Mouse (Mus musculus) kidney, postnatal 4 days (tissue): ENCODE data around the gene Olfr1251.
"Not testable (repeated sequence)": the region's sequence is repeated elsewhere in the genome, so short reads cannot be mapped to it uniquely, and the experiment has no call there.

Experiments
- DNase-seq, 2 experiments: peaks; one replicate each; pipeline ENCODE4 v3.0.0; 2021; ENCODE audit warnings: mixed read lengths in 2 of 2

Gene Olfr1251

DNA sequence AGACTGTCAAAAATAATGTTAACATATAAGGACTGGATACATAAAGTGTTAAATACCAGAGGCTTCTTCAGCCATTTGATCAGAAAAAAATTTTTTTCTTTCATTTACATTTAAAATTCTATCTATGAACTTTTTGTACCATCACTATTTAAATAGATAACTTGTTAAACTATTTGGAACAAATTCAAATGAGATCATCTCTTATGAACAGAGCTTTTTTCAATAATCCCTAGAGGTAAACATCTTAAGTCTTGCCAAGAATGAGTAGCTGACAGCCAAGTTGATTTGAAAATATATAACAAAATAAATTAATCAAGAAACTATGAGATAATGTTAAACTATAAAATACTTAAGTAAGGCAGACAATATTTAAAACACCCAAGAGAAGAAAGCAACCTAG, at the start of gene Olfr1251:
Gene Olfr1251, minus strand, starts transcription at position 101 of the 400 bp plus-strand sequence.
- DNase-seq, result no peak

- DNase-seq, result no peak
Measured at GRCm38 (mm10) chr2:89691980-89692379, 20.2 kb upstream of the Olfr1251 start.

DNA sequence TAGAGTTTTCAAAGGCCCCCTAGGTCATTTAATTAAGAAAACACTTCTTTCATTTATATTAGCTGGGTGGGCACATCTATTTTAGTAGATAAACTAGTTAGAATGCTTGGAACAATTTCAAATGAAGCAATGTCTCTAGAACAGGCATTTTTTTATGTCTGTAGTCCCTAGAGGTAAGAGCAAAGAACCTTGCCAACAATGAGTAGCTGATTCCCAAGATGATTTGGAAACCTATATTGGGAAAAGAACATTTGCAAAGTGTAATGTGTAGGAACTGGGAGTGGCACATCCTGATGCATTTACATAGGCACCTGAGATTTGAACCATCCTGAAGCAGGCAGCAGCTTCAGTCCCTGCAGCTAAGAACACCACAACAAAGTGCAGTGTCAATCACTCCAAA, 10.4 kb downstream of the Olfr1251 start, which contains the start of gene Olfr1250:
Gene Olfr1250, minus strand, starts transcription at position 101 of the 400 bp plus-strand sequence.
- DNase-seq, result no peak

- DNase-seq, result no peak
Measured at GRCm38 (mm10) chr2:89634883-89635282, 36.9 kb downstream of the Olfr1251 start, which contains the start of gene Olfr1249. Gene Olfr1249 (minus strand): TSS chr2:89634983.

- DNase-seq, result not testable (repeated sequence)
Measured at GRCm38 (mm10) chr2:89618145-89618544, 53.6 kb downstream of the Olfr1251 start, which contains the start of gene Olfr1248. Gene Olfr1248 (minus strand): TSS chr2:89618245.
